24 mouse cellular contexts compared by ENCODE assay signal in the genomic region with DNA sequence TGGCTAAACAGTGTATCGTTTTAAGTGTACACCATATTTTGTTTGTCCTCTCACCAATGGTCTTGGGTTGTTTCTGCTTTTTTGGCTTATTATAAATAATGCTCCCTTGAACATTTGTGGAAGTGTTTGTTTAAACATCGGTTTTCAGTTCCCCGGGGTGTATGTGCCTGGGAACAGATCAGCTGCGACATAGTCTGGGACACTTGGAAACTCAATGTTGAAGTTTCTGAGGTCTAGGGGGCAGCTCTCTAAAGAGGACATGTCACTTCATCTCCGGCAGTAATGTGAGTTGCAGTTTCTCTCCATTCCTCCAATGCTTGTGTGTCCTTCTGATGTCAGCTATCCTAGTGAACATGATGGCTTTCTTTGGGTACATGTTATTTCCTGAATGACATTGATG.
A peak's percentile ranks its signal among the peaks of the same experiment; 100 is the strongest.
DNase-seq lines count a peak whose midpoint lies in the region; ATAC-seq and TF ChIP-seq lines count a peak whose summit lies in the region.
"Had no signal": no experiment of that assay in that cellular context is flagged by ENCODE, and none has a peak within 500 bp of the region (broad histone marks: within the 10 kb centered on the region; RNA-seq: fewer than 3 reads in every experiment).

No protein-coding gene starts in this region.

- 50% methylated on average over 5 of the region's 5 CpGs for WGBS in lung, embryonic 15.5 days
- 57% methylated on average over 5 of the region's 5 CpGs for WGBS in lung, postnatal 0 days

- no peak for TF ChIP-seq CTCF in lung, postnatal 0 days (IDR thresholded peaks at IDR 0.05)

- H3K9me3 ChIP-seq in lung, embryonic 15.5 days: no peaks in the 10 kb centered on the region
- no peaks in the 10 kb centered on the region for H3K9me3 ChIP-seq in lung, postnatal 0 days (ENCODE audit: low read length)
- H3K9me3 ChIP-seq: embryonic facial prominence, embryonic 10.5 days; embryonic facial prominence, embryonic 12.5 days; forebrain, embryonic 13.5 days; G1E had no signal

- H3K4me1 ChIP-seq in lung, embryonic 15.5 days: no peaks in the 10 kb centered on the region
- no peaks in the 10 kb centered on the region for H3K4me1 ChIP-seq in lung, postnatal 0 days (ENCODE audit: insufficient read depth, low read depth, low read length)
- H3K4me1 ChIP-seq: embryonic facial prominence, embryonic 10.5 days; embryonic facial prominence, embryonic 12.5 days; forebrain, embryonic 13.5 days had no signal

- no peak overlapping the region for H3K9ac ChIP-seq in lung, embryonic 15.5 days
- no peak overlapping the region for H3K9ac ChIP-seq in lung, postnatal 0 days (replicated peaks; ENCODE audit: low read depth)
- H3K9ac ChIP-seq: embryonic facial prominence, embryonic 12.5 days; forebrain, embryonic 13.5 days had no signal

- peak; percentile 67 for DNase-seq in heart, adult 11 months
- no peak for DNase-seq in heart, adult 18-20 months
- no peak for DNase-seq in lung, postnatal 4 days
- peak; percentile 36 for DNase-seq in lung, postnatal 0 days (ENCODE audit: low spot score)
- DNase-seq in lung, postnatal 14 days: no peak
- peak; percentile 16 for DNase-seq in lung, postnatal 36 days
- DNase-seq: adrenal gland, adult 8-10 months; adrenal gland, postnatal 14 days; adrenal gland, postnatal 36 days; B cell, adult 2 months; cerebellum, adult 11-12 months; cerebellum, adult 2 months; cerebellum, adult 9-10 months; cerebellum, postnatal 10 days; cerebellum, postnatal 25 days had no signal

- H3K27me3 ChIP-seq in lung, embryonic 15.5 days: no peaks in the 10 kb centered on the region
- no peaks in the 10 kb centered on the region for H3K27me3 ChIP-seq in lung, postnatal 0 days (replicated peaks; ENCODE audit: insufficient read depth, low read length)
- H3K27me3 ChIP-seq: CH12.LX; embryonic facial prominence, embryonic 12.5 days; forebrain, embryonic 13.5 days; Patski had no signal

- no peak overlapping the region for H3K4me3 ChIP-seq in lung, embryonic 15.5 days
- H3K4me3 ChIP-seq in lung, postnatal 0 days (ENCODE audit: low read depth, low read length): no peak overlapping the region
- H3K4me3 ChIP-seq: embryonic facial prominence, embryonic 10.5 days; embryonic facial prominence, embryonic 12.5 days; forebrain, embryonic 13.5 days had no signal

- no peak overlapping the region for H3K27ac ChIP-seq in lung, embryonic 15.5 days
- H3K27ac ChIP-seq in lung, postnatal 0 days (ENCODE audit: low read length): no peak overlapping the region
- H3K27ac ChIP-seq: embryonic facial prominence, embryonic 10.5 days; embryonic facial prominence, embryonic 12.5 days; forebrain, embryonic 13.5 days had no signal

- peaks cover 17% of the 10 kb centered on the region for H3K36me3 ChIP-seq in lung, embryonic 15.5 days
- H3K36me3 ChIP-seq in lung, postnatal 0 days (ENCODE audit: insufficient read depth, low read length): 0 out of 2 replicates have a peak, but pooled peaks cover 13% of the 10 kb centered on the region

- ATAC-seq in lung, embryonic 15.5 days (ENCODE audit: borderline replicate concordance, extremely low read depth, low FRiP score, low TSS enrichment): peak; percentile 49; the same call in 1 of the 2 replicates
- peak; percentile 72 for ATAC-seq in lung, postnatal 0 days
- ATAC-seq: activated CD4-positive, CD25-positive, alpha-beta regulatory T cell, adult 4 months; CD4-positive, CD25-positive, alpha-beta regulatory T cell, adult 4 months; forebrain, embryonic 13.5 days; Patski had no signal

- TF ChIP-seq EP300 in lung, postnatal 0 days (IDR thresholded peaks at IDR 0.05): no peak

- no peak overlapping the region for H3K4me2 ChIP-seq in lung, embryonic 15.5 days
- H3K4me2 ChIP-seq in lung, postnatal 0 days (replicated peaks; ENCODE audit: low read depth, low read length): no peak overlapping the region
- H3K4me2 ChIP-seq: embryonic facial prominence, embryonic 12.5 days; forebrain, embryonic 13.5 days had no signal

Comparison
In these comparisons a context has a peak if more than half of its experiments do, and no peak if none do; other contexts are left out.
1. DNase-seq: peak in heart, adult 11 months (single experiment), lung, postnatal 0 days (single experiment) and lung, postnatal 36 days (single experiment); none in heart, adult 18-20 months (0 of 2), lung, postnatal 4 days (0 of 2) and lung, postnatal 14 days (single experiment).